Mouse (Mus musculus): ENCODE data around the gene Wfdc17. TPM values are rescaled to one million over a fixed set of nuclear protein-coding genes. Genes with fewer than 3 reads are reported as not detected.

Gene Wfdc17
- total and polyA plus RNA-seq, 3 experiments = not detected

GRCm38 (mm10) chr11:83733071-83733640 is 29.4 kb downstream of the Wfdc17 start:
- Histone ChIP-seq H3K4me3 (ENCODE audit: control insufficient read depth in 1 of 2, insufficient read depth in 1 of 2, low read depth in 2 of 2, low read length in 2 of 2) (no peak overlapping the region), H3K9me3 (replicated peaks; ENCODE audit: insufficient read depth, low read length) (no peaks in the 10 kb centered on the region), H3K4me1 (ENCODE audit: control insufficient read depth in 1 of 2, insufficient read depth in 2 of 2, low read length in 2 of 2) (no peaks in the 10 kb centered on the region), H3K27ac (ENCODE audit: control insufficient read depth, low read depth, low read length) (no peak overlapping the region), H3K9ac (ENCODE audit: control insufficient read depth, low read depth, low read length, poor library complexity, severe bottlenecking) (no peak overlapping the region), H3K79me2 (ENCODE audit: control insufficient read depth, insufficient read depth, low read length, poor library complexity) (no peaks in the 10 kb centered on the region), H3K27me3 (ENCODE audit: control insufficient read depth in 1 of 2, insufficient read depth in 2 of 2, low read length in 2 of 2) (peaks cover 11 to 14% of the 10 kb centered on the region in 2 experiments), H3K36me3 (ENCODE audit: control insufficient read depth in 1 of 2, insufficient read depth in 2 of 2, low read length in 2 of 2) (no peaks in the 10 kb centered on the region)
- DNase-seq (ENCODE audit: low read depth, low spot score) = peak; percentile 43
- peak; percentile 2 to 43 (median 33); a peak in 3 of 6 replicates for TF ChIP-seq CTCF (IDR thresholded peaks at IDR 0.05 in 2 of 3, conservative IDR thresholded peaks at IDR 0.05 in 1 of 3; ENCODE audit: control insufficient read depth in 1 of 3, insufficient read depth in 1 of 3, low read depth in 2 of 3, low read length in 3 of 3, poor library complexity in 1 of 3, severe bottlenecking in 1 of 3)
- TF ChIP-seq POLR2AphosphoS2 (IDR thresholded peaks at IDR 0.05; ENCODE audit: low read length) = no peak
- TF ChIP-seq SIN3A (IDR thresholded peaks at IDR 0.05; ENCODE audit: low read length) = no peak

- no peak overlapping the region for H3K4me3 ChIP-seq (ENCODE audit: control insufficient read depth in 1 of 2, insufficient read depth in 1 of 2, low read depth in 2 of 2, low read length in 2 of 2)
- no peaks in the 10 kb centered on the region for H3K36me3 ChIP-seq (ENCODE audit: control insufficient read depth in 1 of 2, insufficient read depth in 2 of 2, low read length in 2 of 2)
- DNase-seq (ENCODE audit: low read depth, low spot score) = no peak
- H3K27me3 ChIP-seq (ENCODE audit: control insufficient read depth in 1 of 2, insufficient read depth in 2 of 2, low read length in 2 of 2) = peaks cover 7 to 11% of the 10 kb centered on the region in 2 experiments
- no peaks in the 10 kb centered on the region for H3K4me1 ChIP-seq (ENCODE audit: control insufficient read depth in 1 of 2, insufficient read depth in 2 of 2, low read length in 2 of 2)
- no peak overlapping the region for H3K9ac ChIP-seq (ENCODE audit: control insufficient read depth, low read depth, low read length, poor library complexity, severe bottlenecking)
- H3K27ac ChIP-seq (ENCODE audit: control insufficient read depth, low read depth, low read length) = no peak overlapping the region
- no peak for TF ChIP-seq ETS1 (IDR thresholded peaks at IDR 0.05; ENCODE audit: low read depth, low read length)
- TF ChIP-seq JUND (IDR thresholded peaks at IDR 0.05; ENCODE audit: low read depth, low read length) = no peak
- TF ChIP-seq RAD21 (IDR thresholded peaks at IDR 0.05; ENCODE audit: low read depth, low read length) = no peak
- no peak for TF ChIP-seq CHD1 (IDR thresholded peaks at IDR 0.05; ENCODE audit: low read depth, low read length)
- no peak for TF ChIP-seq UBTF (IDR thresholded peaks at IDR 0.05; ENCODE audit: borderline replicate concordance, insufficient read depth, low read depth, low read length)
- no peak for TF ChIP-seq MAX (IDR thresholded peaks at IDR 0.05; ENCODE audit: low read length)
- no peak for TF ChIP-seq ELF1 (IDR thresholded peaks at IDR 0.05; ENCODE audit: low read depth, low read length)
- no peaks in the 10 kb centered on the region for H3K79me2 ChIP-seq (ENCODE audit: control insufficient read depth, insufficient read depth, low read length, poor library complexity)
- H3K9me3 ChIP-seq (replicated peaks; ENCODE audit: insufficient read depth, low read length) = no peaks in the 10 kb centered on the region
Observed at GRCm38 (mm10) chr11:83734215-83734614, 30.4 kb downstream of the Wfdc17 start.

- Histone ChIP-seq H3K9ac (ENCODE audit: control insufficient read depth, low read depth, low read length, poor library complexity, severe bottlenecking) (no peak overlapping the region), H3K79me2 (ENCODE audit: control insufficient read depth, insufficient read depth, low read length, poor library complexity) (no peaks in the 10 kb centered on the region), H3K36me3 (ENCODE audit: control insufficient read depth in 1 of 2, insufficient read depth in 2 of 2, low read length in 2 of 2) (no peaks in the 10 kb centered on the region), H3K4me1 (ENCODE audit: control insufficient read depth in 1 of 2, insufficient read depth in 2 of 2, low read length in 2 of 2) (no peaks in the 10 kb centered on the region), H3K9me3 (replicated peaks; ENCODE audit: insufficient read depth, low read length) (no peaks in the 10 kb centered on the region), H3K4me3 (ENCODE audit: control insufficient read depth in 1 of 2, insufficient read depth in 1 of 2, low read depth in 2 of 2, low read length in 2 of 2) (no peak overlapping the region), H3K27me3 (ENCODE audit: control insufficient read depth in 1 of 2, insufficient read depth in 2 of 2, low read length in 2 of 2) (peaks cover 7% of the 10 kb centered on the region in 2 experiments), H3K27ac (ENCODE audit: control insufficient read depth, low read depth, low read length) (no peak overlapping the region)
- TF ChIP-seq MAFK (IDR thresholded peaks at IDR 0.05; ENCODE audit: borderline replicate concordance, low read depth, low read length) = no peak
- TF ChIP-seq NELFE (IDR thresholded peaks at IDR 0.05; ENCODE audit: low read depth, low read length) = no peak
- TF ChIP-seq ZNF384 (IDR thresholded peaks at IDR 0.05; ENCODE audit: low read depth, low read length) = no peak
- no peak for TF ChIP-seq BHLHE40 (IDR thresholded peaks at IDR 0.05; ENCODE audit: borderline replicate concordance, low read depth, low read length)
- no peak for TF ChIP-seq JUND (IDR thresholded peaks at IDR 0.05; ENCODE audit: low read depth, low read length)
- no peak for DNase-seq (ENCODE audit: low read depth, low spot score)
Observed at GRCm38 (mm10) chr11:83735881-83736280, 32.1 kb downstream of the Wfdc17 start.
